Mouse (Mus musculus) kidney, embryonic 16.5 days (tissue): Measurements from ENCODE around the gene Adal. TPM values are rescaled to one million over a fixed set of nuclear protein-coding genes. Genes with fewer than 3 reads are reported as not detected.
"Not testable (repeated sequence)": the region's sequence is repeated elsewhere in the genome, so short reads cannot be mapped to it uniquely, and the experiment has no call there.

ENCODE experiments used
- ATAC-seq: fragments of 200-750 bp; cut with Nextera tagmentation; 2 replicates; pipeline ENCODE4 v1.8.0; 2017; ENCODE audit warnings: moderate TSS enrichment; ENCODE audit not compliant: low FRiP score, low TSS enrichment
- H3K27ac ChIP-seq: fragments of 300-500 bp; sonication (generic); 2 replicates; pipeline ENCODE4 v1.5.1; 2014; ENCODE audit warnings: low read length
- H3K27me3 ChIP-seq: fragments of 300-500 bp; sonication (generic); 2 replicates; pipeline ENCODE4 v1.6.1; 2014; ENCODE audit warnings: low read length, control low read depth, mixed read lengths; ENCODE audit not compliant: insufficient read depth
- H3K36me3 ChIP-seq: fragments of 300-500 bp; sonication (generic); 2 replicates; pipeline ENCODE4 v1.6.1; 2014; ENCODE audit warnings: low read length, control low read depth, mixed read lengths; ENCODE audit not compliant: insufficient read depth
- H3K4me1 ChIP-seq: fragments of 300-500 bp; sonication (generic); 2 replicates; pipeline ENCODE4 v1.6.1; 2014; ENCODE audit warnings: low read length, control low read depth, mixed read lengths; ENCODE audit not compliant: insufficient read depth
- H3K4me2 ChIP-seq: fragments of 300-500 bp; sonication (generic); replicated peaks from 2 replicates; pipeline ENCODE4 v1.6.1; 2014; ENCODE audit warnings: low read depth, low read length
- H3K4me3 ChIP-seq: fragments of 300-500 bp; sonication (generic); 2 replicates; pipeline ENCODE4 v1.5.1; 2014; ENCODE audit warnings: mild to moderate bottlenecking, low read length
- H3K9ac ChIP-seq: fragments of 300-500 bp; sonication (generic); replicated peaks from 2 replicates; pipeline ENCODE4 v1.6.1; 2014; ENCODE audit warnings: low read length
- H3K9me3 ChIP-seq: fragments of 300-500 bp; sonication (generic); 2 replicates; pipeline ENCODE4 v1.6.1; 2016; ENCODE audit warnings: low read length, control low read depth
- WGBS: fragments of 180-500 bp; shearing (Covaris S2); extraction: QIAGEN DNeasy Blood & Tissue Kit; methylation state at CpG from one replicate; pipeline ENCODE4 v1.1.7; 2014; 5-methylcytosine and 5-hydroxymethylcytosine counted together
- polyA plus RNA-seq: library from polyadenylated mRNA; unstranded; fragments of >200 nt; fragmentation: Nextera tagmentation; extraction: Ambion mirVana; gene quantifications from 2 replicates; pipeline ENCODE4 v1.2.1, GENCODE M21; 2015

The Adal gene
- polyA plus RNA-seq: 23.9 and 26.2 TPM in 2 replicates

DNA sequence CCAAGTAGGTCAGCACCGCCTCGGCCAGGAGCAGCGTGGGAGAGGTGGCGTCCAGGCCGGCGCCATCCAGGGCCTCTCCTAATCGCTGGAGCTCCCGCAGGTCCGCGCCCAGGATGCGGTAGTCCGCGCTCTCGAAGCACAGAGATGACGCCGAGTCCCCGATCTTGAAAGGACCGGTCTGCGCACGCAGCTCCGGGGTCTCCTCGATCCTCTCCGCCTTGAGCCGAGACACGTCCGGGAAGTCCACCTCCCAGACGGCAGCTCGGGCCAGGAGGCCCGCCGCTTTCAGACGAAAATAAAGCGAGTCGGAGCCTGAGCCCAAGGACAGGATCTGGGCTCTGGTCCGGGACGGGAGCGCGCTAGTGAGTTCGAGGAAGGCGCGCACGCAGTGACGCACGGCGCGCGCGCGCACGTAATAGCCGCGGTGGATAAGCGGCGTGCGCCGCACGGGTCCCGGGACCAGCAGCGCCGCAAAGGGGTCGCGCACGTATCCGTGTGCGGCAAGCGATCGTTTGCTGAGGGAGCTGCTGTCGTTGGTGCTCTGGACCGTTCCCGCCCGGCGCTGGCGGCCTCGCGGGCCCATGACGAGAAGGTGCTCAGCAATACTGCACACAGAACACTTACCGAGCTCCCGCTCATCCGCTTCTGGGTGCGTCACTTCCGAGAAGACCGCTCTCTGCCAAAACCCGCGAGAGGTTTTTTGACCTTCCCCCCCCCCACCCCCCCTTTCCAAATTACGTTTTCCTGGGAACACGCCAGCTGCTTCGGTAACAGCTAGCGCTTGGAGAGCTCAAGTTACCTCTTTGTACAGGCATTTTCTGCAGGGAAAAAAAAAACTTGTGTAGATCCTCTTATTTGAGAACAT is at the start of gene Adal, which contains the start of gene Lcmt2:
Gene Adal, plus strand, starts transcription at position 411 of the 865 bp plus-strand sequence.
Gene Lcmt2, minus strand, starts transcription at position 636 of the 865 bp plus-strand sequence.
- peaks cover 23% of the 10 kb centered on the region for H3K36me3 ChIP-seq
- under 1% methylated on average over 87 of the region's 87 CpGs for WGBS

DNA sequence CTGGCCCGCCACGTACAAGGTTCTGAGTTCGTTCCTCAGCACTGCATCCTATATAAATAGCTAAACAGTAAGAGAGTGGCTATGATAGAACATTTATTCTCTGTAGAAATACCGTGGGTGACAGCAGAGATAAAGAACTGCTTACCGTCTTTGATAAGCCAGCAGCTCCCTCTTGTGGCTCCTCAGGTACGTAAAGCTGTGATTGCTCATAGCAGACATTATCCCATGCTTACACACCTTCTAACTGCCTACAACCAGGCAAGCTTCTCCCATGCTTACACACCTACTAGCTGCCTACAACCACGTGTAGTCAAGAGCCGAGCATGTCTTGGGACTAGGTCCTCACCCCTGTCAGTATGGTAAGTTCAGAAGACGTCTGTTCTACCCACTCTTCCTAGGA is 38.2 kb upstream of the Adal start:
- H3K36me3 ChIP-seq: no peaks in the 10 kb centered on the region
- H3K9ac ChIP-seq: no peak overlapping the region
- H3K27ac ChIP-seq: no peak overlapping the region
- WGBS: 20% methylated on average over 9 of the region's 9 CpGs
- no peak overlapping the region for H3K4me2 ChIP-seq
- peak; percentile 71 for ATAC-seq
- no peak overlapping the region for H3K4me3 ChIP-seq
- H3K27me3 ChIP-seq: no peaks in the 10 kb centered on the region
- no peaks in the 10 kb centered on the region for H3K9me3 ChIP-seq
- no peaks in the 10 kb centered on the region for H3K4me1 ChIP-seq

More for the DNA sequence above, at the start of gene Adal, which contains the start of gene Lcmt2:
- peaks cover 8% of the 10 kb centered on the region; the same call in 1 of the 2 replicates for H3K9me3 ChIP-seq
- ATAC-seq: peak; percentile 96
- peaks cover 24% of the 10 kb centered on the region for H3K4me1 ChIP-seq
- peak within 1 kb of the TSS; percentile 74 for H3K4me2 ChIP-seq
- peak within 1 kb of the TSS; percentile 98 for H3K27ac ChIP-seq
- peak within 1 kb of the TSS; percentile 84 for H3K9ac ChIP-seq
- H3K4me3 ChIP-seq: peak within 1 kb of the TSS; percentile 68
- no peaks in the 10 kb centered on the region for H3K27me3 ChIP-seq

DNA sequence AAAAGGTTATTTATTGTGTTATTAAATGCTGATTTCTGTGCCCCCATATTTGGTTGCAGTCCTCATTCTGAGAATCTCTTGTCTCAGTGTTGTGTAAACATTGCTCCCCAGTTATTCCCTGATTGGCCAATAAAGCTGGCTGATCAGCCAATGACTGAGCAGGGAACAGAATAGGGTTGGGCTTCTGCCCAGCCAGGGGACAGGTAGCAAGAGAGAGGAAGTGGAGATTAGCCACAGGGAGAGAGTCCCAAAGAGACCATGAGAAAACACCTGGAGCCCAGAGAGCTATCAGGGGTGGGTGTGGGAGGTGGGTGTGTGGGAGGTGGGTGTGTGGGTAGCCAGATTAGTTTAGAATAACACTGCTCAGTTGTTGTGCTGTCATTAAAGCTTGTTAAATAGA is 34.3 kb upstream of the Adal start:
- Histone ChIP-seq H3K4me1 (no peaks in the 10 kb centered on the region), H3K27ac (no peak overlapping the region), H3K9ac (no peak overlapping the region), H3K27me3 (no peaks in the 10 kb centered on the region), H3K9me3 (no peaks in the 10 kb centered on the region), H3K4me3 (no peak overlapping the region), H3K4me2 (no peak overlapping the region), H3K36me3 (no peaks in the 10 kb centered on the region)
- 0 out of 2 replicates have a peak, but pooled peaks have one; percentile 23 for ATAC-seq

GRCm38 (mm10) chr2:121109695-121110094 is 30.5 kb upstream of the Adal start, which contains the start of gene Tgm7:
TSS of gene Tgm7 (minus strand) at chr2:121109795.
- Histone ChIP-seq H3K4me1 (no peaks in the 10 kb centered on the region), H3K9me3 (no peaks in the 10 kb centered on the region), H3K4me3 (no peak within 1 kb of the TSS), H3K27me3 (no peaks in the 10 kb centered on the region), H3K27ac (no peak within 1 kb of the TSS), H3K4me2 (no peak within 1 kb of the TSS), H3K9ac (no peak within 1 kb of the TSS), H3K36me3 (no peaks in the 10 kb centered on the region)
- 84% methylated on average over 4 of the region's 4 CpGs for WGBS
- ATAC-seq: no peak

- Histone ChIP-seq H3K4me2 (no peak overlapping the region), H3K27ac (no peak overlapping the region; the same call in 1 of the 2 replicates), H3K36me3 (no peaks in the 10 kb centered on the region), H3K4me3 (no peak overlapping the region), H3K4me1 (no peaks in the 10 kb centered on the region), H3K9ac (no peak overlapping the region), H3K9me3 (no peaks in the 10 kb centered on the region), H3K27me3 (peaks cover 3% of the 10 kb centered on the region; the same call in 1 of the 2 replicates)
- 63% methylated on average over 2 of the region's 2 CpGs for WGBS
- ATAC-seq: peak; percentile 51
Measured at GRCm38 (mm10) chr2:121115418-121115817, 24.8 kb upstream of the Adal start.

GRCm38 (mm10) chr2:121119260-121119659 is 21.0 kb upstream of the Adal start:
- 85% methylated on average over 3 of the region's 3 CpGs for WGBS
- peaks cover 3% of the 10 kb centered on the region; the same call in 1 of the 2 replicates for H3K27me3 ChIP-seq
- ATAC-seq: no peak

DNA sequence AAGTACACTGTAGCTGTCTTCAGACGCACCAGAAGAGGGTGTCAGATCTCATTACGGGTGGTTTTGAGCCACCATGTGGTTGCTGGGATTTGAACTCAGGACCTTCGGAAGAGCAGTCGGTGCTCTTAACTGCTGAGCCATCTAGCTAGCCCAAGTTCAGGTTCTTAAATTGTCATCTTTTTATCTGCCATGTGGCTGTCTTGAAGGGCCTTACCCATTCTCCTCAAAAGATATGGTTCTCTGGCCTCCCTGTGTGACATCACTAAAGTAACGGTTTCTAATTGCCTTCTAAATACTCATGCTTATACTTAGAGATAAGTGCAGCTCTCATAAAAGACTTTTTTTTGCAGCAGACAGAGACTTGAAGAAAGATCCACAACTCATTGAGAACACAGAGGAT is 13.9 kb upstream of the Adal start:
- not testable (repeated sequence) for H3K36me3 ChIP-seq, H3K4me3 ChIP-seq, H3K27me3 ChIP-seq, ATAC-seq, H3K9me3 ChIP-seq, H3K27ac ChIP-seq, H3K4me2 ChIP-seq, H3K9ac ChIP-seq, H3K4me1 ChIP-seq
- 94% methylated on average over 5 of the region's 5 CpGs for WGBS

More at GRCm38 (mm10) chr2:121119260-121119659, 21.0 kb upstream of the Adal start:
- Histone ChIP-seq H3K4me1 (no peaks in the 10 kb centered on the region), H3K4me2 (no peak overlapping the region), H3K9me3 (no peaks in the 10 kb centered on the region), H3K36me3 (no peaks in the 10 kb centered on the region), H3K9ac (no peak overlapping the region), H3K4me3 (no peak overlapping the region), H3K27ac (no peak overlapping the region)

DNA sequence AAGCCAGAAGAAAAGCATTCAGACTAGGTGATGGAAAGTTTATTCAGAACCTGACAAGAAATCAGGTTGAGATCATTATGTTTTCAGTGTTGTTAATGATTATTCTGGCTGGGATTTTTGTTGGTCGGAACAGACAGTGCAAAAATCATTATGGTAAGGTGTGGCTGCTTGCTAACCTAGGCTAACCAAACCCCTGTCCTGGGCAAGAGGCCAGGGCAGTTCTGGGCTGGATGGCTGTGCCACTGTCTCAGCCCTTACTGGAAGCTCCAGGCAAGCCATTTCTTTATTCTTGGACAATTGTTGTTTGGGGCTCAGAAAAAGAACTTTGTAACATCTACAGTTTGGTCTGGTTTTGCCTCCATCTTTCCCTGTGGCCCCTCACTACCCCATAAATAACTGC is 12.7 kb upstream of the Adal start:
- Histone ChIP-seq H3K4me2 (no peak overlapping the region), H3K4me3 (no peak overlapping the region), H3K9me3 (no peaks in the 10 kb centered on the region), H3K36me3 (no peaks in the 10 kb centered on the region), H3K27ac (no peak overlapping the region), H3K4me1 (no peaks in the 10 kb centered on the region), H3K9ac (no peak overlapping the region), H3K27me3 (no peaks in the 10 kb centered on the region)
- no peak for ATAC-seq
- 63% methylated on average over 1 of the region's 1 CpGs for WGBS

DNA sequence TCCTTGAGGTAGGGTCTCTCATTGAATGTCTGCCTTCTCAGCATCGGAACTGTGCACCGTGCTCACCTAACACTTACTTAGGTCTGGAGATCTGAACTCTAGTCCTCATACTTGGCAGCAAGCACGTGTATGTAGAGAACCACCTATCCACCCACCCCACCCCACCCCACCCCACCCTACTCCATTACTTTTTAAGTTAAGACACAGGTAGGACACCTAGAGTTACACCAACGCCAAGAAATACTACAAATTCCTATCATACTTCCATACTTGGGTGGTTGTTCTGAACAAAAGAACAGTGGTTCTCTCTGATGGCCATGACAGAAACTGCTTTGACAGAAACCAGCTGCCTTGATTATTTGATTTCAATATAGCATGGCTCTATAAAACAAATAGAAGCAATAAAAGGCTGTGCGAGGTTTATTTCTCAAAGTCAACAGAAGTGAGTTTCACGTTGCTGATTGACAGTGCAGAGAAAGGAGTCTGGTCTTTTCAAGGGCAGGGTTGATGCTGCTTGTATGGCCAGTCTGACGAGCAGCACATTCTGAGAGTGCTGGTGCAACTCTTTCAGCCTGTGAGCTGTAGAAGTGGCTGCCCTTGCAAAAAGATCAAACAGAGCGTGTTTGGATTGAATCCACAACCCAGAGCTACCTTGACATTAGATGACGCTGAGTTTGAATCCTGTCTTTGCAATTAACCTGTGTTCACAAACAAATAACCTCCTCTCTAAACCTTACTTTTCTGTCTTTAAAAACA is 11.2 kb upstream of the Adal start:
- H3K4me3 ChIP-seq: no peak overlapping the region
- H3K4me1 ChIP-seq: no peaks in the 10 kb centered on the region
- 61% methylated on average over 9 of the region's 9 CpGs for WGBS
- no peak overlapping the region for H3K4me2 ChIP-seq
- H3K36me3 ChIP-seq: no peaks in the 10 kb centered on the region
- no peak overlapping the region for H3K27ac ChIP-seq
- H3K9me3 ChIP-seq: no peaks in the 10 kb centered on the region
- no peak for ATAC-seq
- H3K9ac ChIP-seq: no peak overlapping the region
- H3K27me3 ChIP-seq: no peaks in the 10 kb centered on the region
